Mouse (Mus musculus) ES-Bruce4 (cell line): ENCODE measurements around the gene Rapgef1. TPM values are rescaled to one million over a fixed set of nuclear protein-coding genes. Genes with fewer than 3 reads are reported as not detected.
"Not testable (repeated sequence)": the region's sequence is repeated elsewhere in the genome, so short reads cannot be mapped to it uniquely, and the experiment has no call there.

Source experiments
- H3K27ac ChIP-seq: 2 replicates; pipeline ENCODE4 v1.5.1; 2012; ENCODE audit warnings: low read length, inconsistent platforms; ENCODE audit not compliant: insufficient read depth
- H3K27me3 ChIP-seq: 2 replicates; pipeline ENCODE4 v1.6.1; 2012; ENCODE audit warnings: mild to moderate bottlenecking, low read length, inconsistent platforms; ENCODE audit not compliant: control insufficient read depth, poor library complexity, insufficient read depth, severe bottlenecking
- H3K36me3 ChIP-seq: 2 replicates; pipeline ENCODE4 v1.6.1; 2012; ENCODE audit warnings: inconsistent platforms, mild to moderate bottlenecking, low read length, moderate library complexity; ENCODE audit not compliant: control insufficient read depth, poor library complexity, insufficient read depth, severe bottlenecking
- H3K4me1 ChIP-seq: one replicate; pipeline ENCODE4 v1.8.1; 2011; ENCODE audit warnings: low read length; ENCODE audit not compliant: control insufficient read depth, insufficient read depth
- H3K4me3 ChIP-seq: 2 replicates; pipeline ENCODE4 v1.5.1; 2011; ENCODE audit warnings: low read depth, mild to moderate bottlenecking, low read length
- H3K9ac ChIP-seq: 2 replicates; pipeline ENCODE4 v1.6.1; 2012; ENCODE audit warnings: low read depth, mild to moderate bottlenecking, inconsistent platforms; ENCODE audit not compliant: poor library complexity, severe bottlenecking
- H3K9me3 ChIP-seq: replicated peaks from 2 replicates; pipeline ENCODE4 v1.6.1; 2012; ENCODE audit warnings: mild to moderate bottlenecking, low read length, inconsistent platforms; ENCODE audit not compliant: control insufficient read depth, poor library complexity, insufficient read depth, severe bottlenecking
- CTCF ChIP-seq: IDR thresholded peaks from one replicate; pipeline ENCODE4 v1.8.1; 2011; ENCODE audit warnings: low read depth, low read length
- EP300 ChIP-seq: IDR thresholded peaks from 2 replicates; pipeline ENCODE4 v1.6.1; 2011; ENCODE audit warnings: low read depth, low read length; ENCODE audit not compliant: insufficient read depth
- POLR2A ChIP-seq: IDR thresholded peaks from one replicate; pipeline ENCODE4 v1.8.1; 2011; ENCODE audit warnings: low read length; ENCODE audit not compliant: insufficient read depth
- polyA plus RNA-seq: library from polyadenylated mRNA; stranded (reverse); fragments of >200 nt; gene quantifications from 2 replicates; pipeline ENCODE4 v1.2.4, GENCODE M21; 2011; ENCODE audit warnings: low read depth; ENCODE audit not compliant: missing spikeins, insufficient read depth, insufficient read length

Rapgef1 gene
- polyA plus RNA-seq, 1 experiment: 37.0 TPM

GRCm38 (mm10) chr2:29703104-29704081 lies 83.9 kb downstream of the Rapgef1 start:
- TF ChIP-seq EP300 (no peak), POLR2A (no peak), CTCF (no peak)
- no peak overlapping the region for H3K27ac ChIP-seq
- H3K9ac ChIP-seq: no peak overlapping the region
- no peaks in the 10 kb centered on the region for H3K27me3 ChIP-seq
- H3K9me3 ChIP-seq: no peaks in the 10 kb centered on the region
- H3K36me3 ChIP-seq: peaks cover 16% of the 10 kb centered on the region
- no peak overlapping the region for H3K4me3 ChIP-seq
- H3K4me1 ChIP-seq: no peaks in the 10 kb centered on the region

GRCm38 (mm10) chr2:29705493-29705892 lies 86.0 kb downstream of the Rapgef1 start:
- H3K27me3 ChIP-seq: no peaks in the 10 kb centered on the region
- no peaks in the 10 kb centered on the region for H3K4me1 ChIP-seq
- H3K36me3 ChIP-seq: peaks cover 6% of the 10 kb centered on the region
- no peak overlapping the region for H3K27ac ChIP-seq
- no peak overlapping the region for H3K4me3 ChIP-seq
- TF ChIP-seq CTCF (no peak), EP300 (no peak), POLR2A (no peak)
- no peak overlapping the region for H3K9ac ChIP-seq
- no peaks in the 10 kb centered on the region for H3K9me3 ChIP-seq

- no peak overlapping the region for H3K4me3 ChIP-seq
- no peak overlapping the region for H3K9ac ChIP-seq
- no peaks in the 10 kb centered on the region for H3K27me3 ChIP-seq
- peaks cover 6% of the 10 kb centered on the region for H3K36me3 ChIP-seq
- peaks cover 10% of the 10 kb centered on the region for H3K4me1 ChIP-seq
- H3K27ac ChIP-seq: 0 out of 2 replicates have a peak overlapping the region, but pooled peaks have one; percentile 10
- TF ChIP-seq EP300 (no peak), CTCF (no peak), POLR2A (no peak)
- H3K9me3 ChIP-seq: no peaks in the 10 kb centered on the region
Observed at GRCm38 (mm10) chr2:29706726-29707620, 87.5 kb downstream of the Rapgef1 start.

GRCm38 (mm10) chr2:29707731-29708130 lies 88.2 kb downstream of the Rapgef1 start:
- Histone ChIP-seq H3K27me3 (no peaks in the 10 kb centered on the region), H3K4me3 (no peak overlapping the region), H3K27ac (peak overlapping the region; percentile 45; the same call in 1 of the 2 replicates), H3K36me3 (peaks cover 3% of the 10 kb centered on the region), H3K4me1 (peaks cover 10% of the 10 kb centered on the region), H3K9me3 (no peaks in the 10 kb centered on the region), H3K9ac (no peak overlapping the region)
- peak; percentile 74 for TF ChIP-seq CTCF
- no peak for TF ChIP-seq EP300

- H3K9ac ChIP-seq, H3K4me1 ChIP-seq, H3K4me3 ChIP-seq, H3K27me3 ChIP-seq, H3K36me3 ChIP-seq, H3K9me3 ChIP-seq: not testable (repeated sequence)
- peak; percentile 60; the same call in 1 of the 2 replicates for TF ChIP-seq EP300
- H3K27ac ChIP-seq: peak overlapping the region; percentile 45; the same call in 1 of the 2 replicates
Observed at GRCm38 (mm10) chr2:29708209-29708608, 88.7 kb downstream of the Rapgef1 start.

GRCm38 (mm10) chr2:29711038-29711437 lies 91.5 kb downstream of the Rapgef1 start:
- H3K4me1 ChIP-seq: peaks cover 14% of the 10 kb centered on the region
- H3K27me3 ChIP-seq: no peaks in the 10 kb centered on the region
- H3K27ac ChIP-seq: peak overlapping the region; percentile 32
- no peak overlapping the region for H3K9ac ChIP-seq
- H3K9me3 ChIP-seq: no peaks in the 10 kb centered on the region
- H3K4me3 ChIP-seq: no peak overlapping the region
- H3K36me3 ChIP-seq: peaks cover 3% of the 10 kb centered on the region; the same call in 1 of the 2 replicates
- TF ChIP-seq EP300: no peak
- TF ChIP-seq CTCF: no peak
